Comparison of ENCODE assay signal across 13 mouse cellular contexts in genomic region chr6:52955304-52955703, GRCm38 (mm10).
DNase-seq lines count a peak whose midpoint lies in the region; ATAC-seq and TF ChIP-seq lines count a peak whose summit lies in the region.
"Had no signal": no experiment of that assay in that cellular context is flagged by ENCODE, and none has a peak within 500 bp of the region (broad histone marks: within the 10 kb centered on the region; RNA-seq: fewer than 3 reads in every experiment).

No protein-coding gene starts in this region.

- H3K36me3 ChIP-seq in heart, embryonic 12.5 days = no peaks in the 10 kb centered on the region
- no peaks in the 10 kb centered on the region for H3K36me3 ChIP-seq in forebrain, postnatal 0 days (ENCODE audit: insufficient read depth)
- H3K36me3 ChIP-seq: embryonic facial prominence, embryonic 13.5 days; hindbrain, embryonic 10.5 days had no signal

- no peak overlapping the region for H3K27ac ChIP-seq in heart, embryonic 12.5 days (ENCODE audit: poor library complexity, severe bottlenecking)
- no peak overlapping the region for H3K27ac ChIP-seq in forebrain, postnatal 0 days (ENCODE audit: low read depth, low read length)
- H3K27ac ChIP-seq: embryonic facial prominence, embryonic 13.5 days; hindbrain, embryonic 10.5 days had no signal

- ATAC-seq in heart, embryonic 12.5 days (ENCODE audit: insufficient number of reproducible peaks, low FRiP score) = no peak
- peak; percentile 90 for ATAC-seq in megakaryocyte progenitor cell, adult 5-6 weeks (replicated peaks; ENCODE audit: poor library complexity)
- no peak for ATAC-seq in forebrain, postnatal 0 days

- peak; percentile 95 for DNase-seq in heart, adult 11 months
- peak; percentile 11 to 36 for DNase-seq in spleen, postnatal 36 days (ENCODE audit: low spot score in 2 of 2)
- DNase-seq in spleen, postnatal 4 days (ENCODE audit: low spot score in 2 of 2) = no peak
- no peak for DNase-seq in forebrain, postnatal 0 days
- no peak for DNase-seq in cerebellum, postnatal 4 days (ENCODE audit: low spot score in 2 of 2)
- DNase-seq in right cerebral cortex, postnatal 36 days (ENCODE audit: low spot score in 2 of 2) = no peak
- DNase-seq: adrenal gland, postnatal 14 days; kidney, postnatal 36 days; retina, postnatal 1 day had no signal

- H3K4me2 ChIP-seq in heart, embryonic 12.5 days = no peak overlapping the region
- no peak overlapping the region for H3K4me2 ChIP-seq in forebrain, postnatal 0 days (ENCODE audit: low read depth)
- H3K4me2 ChIP-seq: embryonic facial prominence, embryonic 13.5 days had no signal

- peaks cover 39% of the 10 kb centered on the region for H3K4me1 ChIP-seq in heart, embryonic 12.5 days (replicated peaks)
- H3K4me1 ChIP-seq in forebrain, postnatal 0 days (ENCODE audit: insufficient read depth) = no peaks in the 10 kb centered on the region

- no peak overlapping the region for H3K9ac ChIP-seq in heart, embryonic 12.5 days
- H3K9ac ChIP-seq in forebrain, postnatal 0 days = no peak overlapping the region
- H3K9ac ChIP-seq: embryonic facial prominence, embryonic 13.5 days had no signal

- H3K9me3 ChIP-seq in heart, embryonic 12.5 days (replicated peaks) = no peaks in the 10 kb centered on the region
- no peaks in the 10 kb centered on the region for H3K9me3 ChIP-seq in forebrain, postnatal 0 days (ENCODE audit: low read length)
- H3K9me3 ChIP-seq: embryonic facial prominence, embryonic 13.5 days; hindbrain, embryonic 10.5 days had no signal

- no peaks in the 10 kb centered on the region for H3K27me3 ChIP-seq in heart, embryonic 12.5 days (replicated peaks)
- H3K27me3 ChIP-seq in forebrain, postnatal 0 days (ENCODE audit: insufficient read depth, low read length) = no peaks in the 10 kb centered on the region
- H3K27me3 ChIP-seq: embryonic facial prominence, embryonic 13.5 days had no signal

- no peak for TF ChIP-seq CTCF in forebrain, postnatal 0 days (IDR thresholded peaks at IDR 0.05; ENCODE audit: low read depth)

- WGBS in heart, embryonic 12.5 days = 62% methylated on average over 2 of the region's 2 CpGs
- 89% methylated on average over 2 of the region's 2 CpGs for WGBS in forebrain, postnatal 0 days

- no peak overlapping the region for H3K4me3 ChIP-seq in heart, embryonic 12.5 days
- no peak overlapping the region for H3K4me3 ChIP-seq in forebrain, postnatal 0 days (ENCODE audit: low read depth, low read length)
- H3K4me3 ChIP-seq: embryonic facial prominence, embryonic 13.5 days; hindbrain, embryonic 10.5 days had no signal

Comparison
In these comparisons a context has a peak if more than half of its experiments do, and no peak if none do; other contexts are left out.
1. DNase-seq: peak in heart, adult 11 months (single experiment) and spleen, postnatal 36 days (2 of 2); none in spleen, postnatal 4 days (0 of 2), forebrain, postnatal 0 days (single experiment), cerebellum, postnatal 4 days (0 of 2) and right cerebral cortex, postnatal 36 days (0 of 2).